Mouse (Mus musculus): ENCODE data around the gene Fut7. TPM values are rescaled to one million over a fixed set of nuclear protein-coding genes. Genes with fewer than 3 reads are reported as not detected.
A peak's percentile ranks its signal among the peaks of the same experiment; 100 is the strongest.
"Not testable (repeated sequence)": the region's sequence is repeated elsewhere in the genome, so short reads cannot be mapped to it uniquely, and the experiment has no call there.

Fut7 gene
- total and polyA plus RNA-seq, 3 experiments = 0.17 to 0.57 (median 0.17) TPM

GRCm38 (mm10) chr2:25413436-25413835 lies 9.6 kb upstream of the Fut7 start:
- H3K79me2 ChIP-seq (replicated peaks; ENCODE audit: control insufficient read depth, extremely low read depth, insufficient read depth, poor library complexity, severe bottlenecking); H3K36me3 ChIP-seq (replicated peaks in 1 of 2; ENCODE audit: control insufficient read depth in 1 of 2, insufficient read depth in 1 of 2, low read length in 1 of 2); H3K27ac ChIP-seq (ENCODE audit: insufficient read depth, low read depth); H3K4me1 ChIP-seq (ENCODE audit: control insufficient read depth in 1 of 2, insufficient read depth in 2 of 2); H3K9ac ChIP-seq (ENCODE audit: insufficient read depth, low read depth); DNase-seq (ENCODE audit: extremely low read depth); H3K4me2 ChIP-seq (ENCODE audit: insufficient read depth, low read depth, poor library complexity, severe bottlenecking); in situ Hi-C loops (cut with MboI; ENCODE audit: low pct_ligation_motif_present, low pct_unique_long_range_greater_than_20kb, low sequenced_read_pairs); H3K4me3 ChIP-seq (replicated peaks in 1 of 3; ENCODE audit: low read depth in 2 of 3, low read length in 2 of 3, poor library complexity in 1 of 3); H3K9me3 ChIP-seq (replicated peaks; ENCODE audit: low read length); dilution Hi-C loops (cut with MboI; ENCODE audit: extremely low pct_ligation_motif_present, extremely low pct_unique_long_range_greater_than_20kb, low sequenced_read_pairs): not testable (repeated sequence)
- TF ChIP-seq RAD21 (IDR thresholded peaks at IDR 0.05; ENCODE audit: low read depth, low read length) (peak; percentile 26), CTCF (conservative IDR thresholded peaks at IDR 0.05 in 1 of 2, IDR thresholded peaks at IDR 0.05 in 1 of 2; ENCODE audit: low read depth in 2 of 2, low read length in 2 of 2) (peak in 1 of 2 experiments; percentile 52; a peak in 2 of 4 replicates)
- peaks cover 66% of the 10 kb centered on the region for H3K27me3 ChIP-seq (replicated peaks)

GRCm38 (mm10) chr2:25417426-25417825 lies 5.6 kb upstream of the Fut7 start:
- dilution Hi-C loops (cut with MboI; ENCODE audit: extremely low pct_ligation_motif_present, extremely low pct_unique_long_range_greater_than_20kb, low sequenced_read_pairs) (no loop called here), in situ Hi-C loops (cut with MboI; ENCODE audit: low pct_ligation_motif_present, low pct_unique_long_range_greater_than_20kb, low sequenced_read_pairs) (no loop called here)
- Histone ChIP-seq H3K4me1 (ENCODE audit: control insufficient read depth in 1 of 2, insufficient read depth in 2 of 2) (peaks cover 5 to 13% of the 10 kb centered on the region in 2 experiments), H3K4me3 (replicated peaks in 1 of 3; ENCODE audit: low read depth in 2 of 3, low read length in 2 of 3, poor library complexity in 1 of 3) (no peak overlapping the region), H3K27ac (ENCODE audit: insufficient read depth, low read depth) (no peak overlapping the region), H3K79me2 (replicated peaks; ENCODE audit: control insufficient read depth, extremely low read depth, insufficient read depth, poor library complexity, severe bottlenecking) (no peaks in the 10 kb centered on the region), H3K4me2 (ENCODE audit: insufficient read depth, low read depth, poor library complexity, severe bottlenecking) (no peak overlapping the region), H3K9me3 (replicated peaks; ENCODE audit: low read length) (no peaks in the 10 kb centered on the region), H3K36me3 (replicated peaks in 1 of 2; ENCODE audit: control insufficient read depth in 1 of 2, insufficient read depth in 1 of 2, low read length in 1 of 2) (no peaks in the 10 kb centered on the region), H3K9ac (ENCODE audit: insufficient read depth, low read depth) (no peak overlapping the region), H3K27me3 (replicated peaks) (peaks cover 42% of the 10 kb centered on the region)
- TF ChIP-seq CTCF (conservative IDR thresholded peaks at IDR 0.05 in 1 of 2, IDR thresholded peaks at IDR 0.05 in 1 of 2; ENCODE audit: low read depth in 2 of 2, low read length in 2 of 2) (no peak), E2F4 (IDR thresholded peaks at IDR 0.05; ENCODE audit: insufficient replicate concordance, low read depth, low read length) (no peak)
- no peak for DNase-seq (ENCODE audit: extremely low read depth)

GRCm38 (mm10) chr2:25421896-25422295 lies 1.2 kb upstream of the Fut7 start:
- in situ Hi-C loops (cut with MboI; ENCODE audit: low pct_ligation_motif_present, low pct_unique_long_range_greater_than_20kb, low sequenced_read_pairs) = loop anchor here (10.0 kb wide), 1 partner anchor 133 kb away; the partner anchor contains the start of gene Edf1
- peak; percentile 81 for TF ChIP-seq CHD2 (IDR thresholded peaks at IDR 0.05; ENCODE audit: low read length)
- TF ChIP-seq CTCF (conservative IDR thresholded peaks at IDR 0.05 in 1 of 2, IDR thresholded peaks at IDR 0.05 in 1 of 2; ENCODE audit: low read depth in 2 of 2, low read length in 2 of 2) = peak; percentile 34 to 88; a peak in 3 of 4 replicates
- TF ChIP-seq PAX5 (IDR thresholded peaks at IDR 0.05; ENCODE audit: low read length) = no peak
- peak; percentile 86 for TF ChIP-seq SMC3 (IDR thresholded peaks at IDR 0.05; ENCODE audit: low read depth, low read length)
- no peak for TF ChIP-seq TBP (conservative IDR thresholded peaks at IDR 0.05; ENCODE audit: low read depth, low read length)
- peak; percentile 27; the same call in 1 of the 2 replicates for TF ChIP-seq ZC3H11A (IDR thresholded peaks at IDR 0.05; ENCODE audit: low read depth, low read length)
- peak; percentile 74 for TF ChIP-seq RAD21 (IDR thresholded peaks at IDR 0.05; ENCODE audit: low read depth, low read length)
- peak; percentile 91 for TF ChIP-seq MAZ (IDR thresholded peaks at IDR 0.05; ENCODE audit: low read depth, low read length)
- H3K79me2 ChIP-seq (replicated peaks; ENCODE audit: control insufficient read depth, extremely low read depth, insufficient read depth, poor library complexity, severe bottlenecking) = no peaks in the 10 kb centered on the region
- peaks cover 3% of the 10 kb centered on the region for H3K9me3 ChIP-seq (replicated peaks; ENCODE audit: low read length)
- peak; percentile 77 for DNase-seq (ENCODE audit: extremely low read depth)
- no peak overlapping the region for H3K9ac ChIP-seq (ENCODE audit: insufficient read depth, low read depth)
- H3K27ac ChIP-seq (ENCODE audit: insufficient read depth, low read depth) = no peak overlapping the region
- dilution Hi-C loops (cut with MboI; ENCODE audit: extremely low pct_ligation_motif_present, extremely low pct_unique_long_range_greater_than_20kb, low sequenced_read_pairs) = no loop called here
- H3K36me3 ChIP-seq (replicated peaks in 1 of 2; ENCODE audit: control insufficient read depth in 1 of 2, insufficient read depth in 1 of 2, low read length in 1 of 2) = no peaks in the 10 kb centered on the region
- H3K27me3 ChIP-seq (replicated peaks) = peaks cover 16% of the 10 kb centered on the region
- peaks cover 19 to 54% of the 10 kb centered on the region in 2 experiments for H3K4me1 ChIP-seq (ENCODE audit: control insufficient read depth in 1 of 2, insufficient read depth in 2 of 2)
- no peak overlapping the region for H3K4me3 ChIP-seq (replicated peaks in 1 of 3; ENCODE audit: low read depth in 2 of 3, low read length in 2 of 3, poor library complexity in 1 of 3)
- H3K4me2 ChIP-seq (ENCODE audit: insufficient read depth, low read depth, poor library complexity, severe bottlenecking) = 0 out of 2 replicates have a peak overlapping the region, but pooled peaks have one; percentile 30

Measured in CH12.LX (cell line).